Comparison of ENCODE assay signal across 11 mouse cellular contexts in the genomic region with DNA sequence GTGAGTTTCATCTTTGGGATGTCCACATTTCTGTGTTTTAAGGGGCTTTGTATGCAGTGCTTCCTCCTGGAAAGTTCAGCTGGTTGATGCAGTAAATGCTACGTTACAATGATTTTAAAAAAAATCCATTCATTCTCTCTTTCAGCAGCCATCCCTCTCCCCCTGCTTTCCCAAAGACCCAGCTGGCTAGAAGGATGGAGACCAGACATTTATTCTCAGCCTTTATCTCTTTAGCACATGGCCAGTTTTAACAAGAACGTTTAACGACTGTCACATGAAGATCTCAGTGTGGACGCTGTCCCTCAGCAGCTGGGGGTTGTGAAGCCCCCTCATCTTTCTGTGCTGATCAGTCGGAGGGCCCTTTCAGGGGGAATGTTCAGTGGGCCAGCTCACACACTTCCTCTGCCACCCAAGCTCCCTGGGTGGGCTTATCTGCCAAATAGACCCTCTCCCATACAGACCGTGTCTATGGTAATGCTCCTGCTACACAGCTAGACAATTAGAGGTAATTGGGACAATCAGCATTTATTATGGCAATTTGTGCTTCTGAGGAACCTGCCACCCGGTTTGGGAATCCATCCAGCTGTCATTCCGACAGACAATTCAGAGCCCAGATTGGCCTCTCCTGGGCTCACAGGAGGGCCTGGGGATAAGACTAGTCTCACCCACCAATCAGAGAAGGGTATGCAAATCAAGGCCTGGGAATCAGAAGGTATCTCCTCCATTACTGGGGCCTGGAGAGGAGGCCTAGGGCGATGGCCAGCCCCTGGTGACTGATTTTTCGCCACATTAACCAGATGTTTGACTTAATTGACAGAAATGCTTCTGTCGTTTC.
DNase-seq lines count a peak whose midpoint lies in the region; ATAC-seq and TF ChIP-seq lines count a peak whose summit lies in the region.
"Had no signal": no experiment of that assay in that cellular context is flagged by ENCODE, and none has a peak within 500 bp of the region (broad histone marks: within the 10 kb centered on the region; RNA-seq: fewer than 3 reads in every experiment).

No protein-coding gene starts in this region.

- no peak overlapping the region for H3K4me2 ChIP-seq in hindbrain, embryonic 14.5 days (replicated peaks)
- H3K4me2 ChIP-seq in neural tube, embryonic 12.5 days (replicated peaks), result no peak overlapping the region
- H3K4me2 ChIP-seq: liver, embryonic 15.5 days had no signal

- peak; percentile 87 for ATAC-seq in hindbrain, embryonic 14.5 days (ENCODE audit: low FRiP score)
- peak; percentile 96 for ATAC-seq in neural tube, embryonic 12.5 days (ENCODE audit: low FRiP score, low read depth)
- ATAC-seq in CD4-positive, CD25-positive, alpha-beta regulatory T cell, adult 4 months, result no peak

- no peaks in the 10 kb centered on the region for H3K36me3 ChIP-seq in hindbrain, embryonic 14.5 days (replicated peaks; ENCODE audit: control insufficient read depth, insufficient read depth)
- H3K36me3 ChIP-seq in neural tube, embryonic 12.5 days, result no peaks in the 10 kb centered on the region
- H3K36me3 ChIP-seq: liver, embryonic 15.5 days had no signal

- TF ChIP-seq CTCF in layer of hippocampus, adult 2 months (conservative IDR thresholded peaks at IDR 0.05), result no peak

- H3K27me3 ChIP-seq in hindbrain, embryonic 14.5 days (ENCODE audit: control insufficient read depth, insufficient read depth, low read length), result no peaks in the 10 kb centered on the region
- H3K27me3 ChIP-seq in neural tube, embryonic 12.5 days (replicated peaks), result peaks cover 7% of the 10 kb centered on the region
- H3K27me3 ChIP-seq: liver, embryonic 15.5 days had no signal

- 6% methylated on average over 11 of the region's 11 CpGs for WGBS in hindbrain, embryonic 14.5 days
- 3% methylated on average over 11 of the region's 11 CpGs for WGBS in neural tube, embryonic 12.5 days

- no peak overlapping the region for H3K4me3 ChIP-seq in layer of hippocampus, adult 2 months
- no peak overlapping the region for H3K4me3 ChIP-seq in hindbrain, embryonic 14.5 days (replicated peaks; ENCODE audit: low read length)
- H3K4me3 ChIP-seq in neural tube, embryonic 12.5 days, result no peak overlapping the region
- H3K4me3 ChIP-seq: liver, embryonic 15.5 days had no signal

- 0 out of 2 replicates have a peak overlapping the region, but pooled peaks have one; percentile 53 for H3K27ac ChIP-seq in layer of hippocampus, adult 2 months
- peak overlapping the region; percentile 71 for H3K27ac ChIP-seq in hindbrain, embryonic 14.5 days
- no peak overlapping the region for H3K27ac ChIP-seq in neural tube, embryonic 12.5 days
- H3K27ac ChIP-seq: liver, embryonic 15.5 days had no signal

- peaks cover 12% of the 10 kb centered on the region for H3K4me1 ChIP-seq in hindbrain, embryonic 14.5 days (replicated peaks; ENCODE audit: control insufficient read depth, insufficient read depth, low read length)
- H3K4me1 ChIP-seq in neural tube, embryonic 12.5 days, result peaks cover 16% of the 10 kb centered on the region; the same call in 1 of the 2 replicates
- H3K4me1 ChIP-seq: liver, embryonic 15.5 days had no signal

- no peak overlapping the region for H3K9ac ChIP-seq in hindbrain, embryonic 14.5 days
- no peak overlapping the region for H3K9ac ChIP-seq in neural tube, embryonic 12.5 days
- H3K9ac ChIP-seq: liver, embryonic 15.5 days had no signal

- peak; percentile 26 to 28 for DNase-seq in layer of hippocampus, adult 2 months (ENCODE audit: low spot score in 2 of 2)
- DNase-seq in layer of hippocampus, postnatal 36 days, result no peak
- DNase-seq in embryo, embryonic 9.5 days (ENCODE audit: extremely low spot score), result peak; percentile 61
- peak; percentile 63 for DNase-seq in hindbrain, embryonic 14.5 days (ENCODE audit: low spot score)
- no peak for DNase-seq in urinary bladder, adult 2 months (ENCODE audit: low spot score)
- no peak for DNase-seq in adrenal gland, postnatal 14 days
- DNase-seq: adrenal gland, adult 2 months; kidney, postnatal 10 days had no signal

- no peaks in the 10 kb centered on the region for H3K9me3 ChIP-seq in hindbrain, embryonic 14.5 days (ENCODE audit: control insufficient read depth, low read length)
- H3K9me3 ChIP-seq in neural tube, embryonic 12.5 days, result no peaks in the 10 kb centered on the region
- H3K9me3 ChIP-seq: liver, embryonic 15.5 days had no signal

Comparison
In these comparisons a context has a peak if more than half of its experiments do, and no peak if none do; other contexts are left out.
1. DNase-seq: peak in layer of hippocampus, adult 2 months (2 of 2), embryo, embryonic 9.5 days (single experiment) and hindbrain, embryonic 14.5 days (single experiment); none in layer of hippocampus, postnatal 36 days (0 of 2), urinary bladder, adult 2 months (single experiment) and adrenal gland, postnatal 14 days (single experiment).